Mouse (Mus musculus) liver, embryonic 12.5 days (tissue): ENCODE data around the gene Pgrmc1. TPM values are rescaled to one million over a fixed set of nuclear protein-coding genes. Genes with fewer than 3 reads are reported as not detected.
"Not testable (repeated sequence)": the region's sequence is repeated elsewhere in the genome, so short reads cannot be mapped to it uniquely, and the experiment has no call there.

Experiments
- ATAC-seq: fragments of 200-750 bp; cut with Nextera tagmentation; 2 replicates; pipeline ENCODE4 v1.8.0; 2017; ENCODE audit warnings: moderate number of reproducible peaks, mild to moderate bottlenecking, moderate library complexity
- H3K27ac ChIP-seq: fragments of 300-500 bp; sonication (generic); 2 replicates; pipeline ENCODE4 v1.5.1; 2016; ENCODE audit warnings: mild to moderate bottlenecking
- H3K27me3 ChIP-seq: fragments of 300-500 bp; sonication (generic); replicated peaks from 2 replicates; pipeline ENCODE4 v1.6.1; 2016; ENCODE audit warnings: mild to moderate bottlenecking, moderate library complexity
- H3K36me3 ChIP-seq: fragments of 300-500 bp; sonication (generic); 2 replicates; pipeline ENCODE4 v1.6.1; 2016; ENCODE audit warnings: mild to moderate bottlenecking, moderate library complexity
- H3K4me1 ChIP-seq: fragments of 300-500 bp; sonication (generic); 2 replicates; pipeline ENCODE4 v1.6.1; 2016
- H3K4me2 ChIP-seq: fragments of 300-500 bp; sonication (generic); 2 replicates; pipeline ENCODE4 v1.6.1; 2016; ENCODE audit warnings: mild to moderate bottlenecking, moderate library complexity
- H3K4me3 ChIP-seq: fragments of 300-500 bp; sonication (generic); 2 replicates; pipeline ENCODE4 v1.5.1; 2016; ENCODE audit warnings: mild to moderate bottlenecking, moderate library complexity
- H3K9ac ChIP-seq: fragments of 300-500 bp; sonication (generic); 2 replicates; pipeline ENCODE4 v1.6.1; 2016; ENCODE audit warnings: mild to moderate bottlenecking, moderate library complexity
- H3K9me3 ChIP-seq: fragments of 300-500 bp; sonication (generic); replicated peaks from 2 replicates; pipeline ENCODE4 v1.6.1; 2016; ENCODE audit warnings: mild to moderate bottlenecking, moderate library complexity
- WGBS: fragments of 180-500 bp; shearing (Covaris S2); methylation state at CpG from one replicate; pipeline ENCODE4 v1.1.7; 2016; ENCODE audit not compliant: insufficient replicate concordance; 5-methylcytosine and 5-hydroxymethylcytosine counted together
- polyA plus RNA-seq: library from polyadenylated mRNA; unstranded; fragments of >200 nt; fragmentation: Nextera tagmentation; extraction: Ambion mirVana; gene quantifications from 2 replicates; pipeline ENCODE4 v1.2.1, GENCODE M21; 2016

The Pgrmc1 gene
- polyA plus RNA-seq, 1 experiment from 2014 or later = 100 TPM

DNA sequence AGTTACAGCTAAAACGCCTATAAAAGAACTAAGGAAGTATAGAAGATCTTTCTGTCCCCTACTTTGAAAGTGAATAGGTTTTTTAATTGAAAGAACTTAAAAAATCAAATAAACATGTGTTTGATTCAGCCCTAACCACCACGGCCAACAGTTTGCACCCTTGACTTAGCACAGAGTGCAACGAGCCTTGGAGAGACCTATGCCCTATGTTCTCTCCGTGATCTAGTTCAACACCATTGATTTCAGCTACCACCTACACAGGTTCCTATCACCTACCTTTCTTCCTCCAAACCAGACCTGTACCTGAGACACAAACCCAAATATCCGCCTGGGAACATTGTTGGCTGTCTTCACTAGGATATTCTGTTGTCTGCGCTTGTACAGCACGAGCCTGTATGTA lies 7.7 kb upstream of the Pgrmc1 start:
- WGBS = 64% methylated on average over 7 of the region's 7 CpGs
- H3K9ac ChIP-seq = no peak overlapping the region
- H3K27ac ChIP-seq = no peak overlapping the region
- H3K9me3 ChIP-seq = no peaks in the 10 kb centered on the region
- no peaks in the 10 kb centered on the region for H3K27me3 ChIP-seq
- no peak for ATAC-seq
- no peaks in the 10 kb centered on the region for H3K36me3 ChIP-seq
- no peak overlapping the region for H3K4me2 ChIP-seq
- no peak overlapping the region for H3K4me3 ChIP-seq
- no peaks in the 10 kb centered on the region for H3K4me1 ChIP-seq

DNA sequence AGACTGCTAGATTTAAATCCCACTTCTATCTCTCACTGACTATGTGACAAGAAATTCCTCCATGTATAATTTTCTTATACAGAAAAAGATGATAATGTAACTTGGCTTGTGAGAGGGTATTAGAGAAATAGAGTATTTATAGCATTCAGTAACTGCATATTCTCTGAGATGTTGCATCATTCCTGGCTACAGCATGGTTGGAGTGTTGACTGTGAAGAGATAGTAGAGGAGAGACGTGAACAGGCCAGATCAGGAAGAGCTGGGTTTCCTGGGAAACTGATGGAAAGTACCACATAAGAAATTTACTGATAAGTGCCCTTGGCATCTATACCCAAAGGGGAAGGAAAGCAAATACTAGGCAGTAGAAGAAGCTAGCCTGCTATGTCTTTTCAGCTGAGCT lies 6.9 kb upstream of the Pgrmc1 start:
- H3K4me1 ChIP-seq = no peaks in the 10 kb centered on the region
- H3K9me3 ChIP-seq = no peaks in the 10 kb centered on the region
- no peak overlapping the region for H3K4me2 ChIP-seq
- no peak for ATAC-seq
- 23% methylated on average over 1 of the region's 1 CpGs for WGBS
- no peak overlapping the region for H3K4me3 ChIP-seq
- no peaks in the 10 kb centered on the region for H3K27me3 ChIP-seq
- no peak overlapping the region for H3K9ac ChIP-seq
- no peak overlapping the region for H3K27ac ChIP-seq
- H3K36me3 ChIP-seq = no peaks in the 10 kb centered on the region

DNA sequence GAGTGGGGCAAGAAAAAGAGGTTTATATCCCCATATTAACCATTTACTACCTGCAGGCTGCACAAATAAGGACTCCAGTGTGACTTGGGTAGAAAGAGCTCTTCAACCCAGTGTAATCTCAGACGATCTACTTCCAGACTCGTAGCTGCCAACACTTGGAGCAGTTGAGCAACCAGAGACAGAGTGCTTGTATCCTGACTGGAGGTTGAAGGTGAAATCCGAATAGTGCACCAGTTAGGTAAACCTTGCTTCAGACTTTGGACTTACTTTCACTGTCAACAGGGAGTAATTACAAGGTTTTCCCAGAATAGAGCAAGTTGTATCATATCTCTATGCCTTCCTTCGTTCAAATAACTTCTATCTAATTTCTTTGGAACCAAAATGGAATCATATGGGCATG lies 6.5 kb upstream of the Pgrmc1 start:
- WGBS = 46% methylated on average over 4 of the region's 4 CpGs
- no peak overlapping the region for H3K9ac ChIP-seq
- H3K27ac ChIP-seq = no peak overlapping the region
- no peaks in the 10 kb centered on the region for H3K4me1 ChIP-seq
- no peaks in the 10 kb centered on the region for H3K27me3 ChIP-seq
- no peak for ATAC-seq
- H3K4me3 ChIP-seq = no peak overlapping the region
- H3K9me3 ChIP-seq = no peaks in the 10 kb centered on the region
- no peak overlapping the region for H3K4me2 ChIP-seq
- no peaks in the 10 kb centered on the region for H3K36me3 ChIP-seq

GRCm38 (mm10) chrX:36595247-36595646 lies 2.8 kb upstream of the Pgrmc1 start:
- Histone ChIP-seq H3K27ac (no peak overlapping the region), H3K36me3 (no peaks in the 10 kb centered on the region), H3K27me3 (no peaks in the 10 kb centered on the region), H3K4me1 (peaks cover 15% of the 10 kb centered on the region; the same call in 1 of the 2 replicates), H3K4me3 (no peak overlapping the region), H3K9ac (no peak overlapping the region), H3K4me2 (no peak overlapping the region), H3K9me3 (no peaks in the 10 kb centered on the region)
- ATAC-seq = no peak
- WGBS = 47% methylated on average over 3 of the region's 3 CpGs

- H3K4me1 ChIP-seq = peaks cover 15% of the 10 kb centered on the region; the same call in 1 of the 2 replicates
- H3K9me3 ChIP-seq, H3K9ac ChIP-seq, ATAC-seq, H3K27ac ChIP-seq, H3K36me3 ChIP-seq, H3K4me2 ChIP-seq, H3K4me3 ChIP-seq, H3K27me3 ChIP-seq: not testable (repeated sequence)
- 61% methylated on average over 5 of the region's 5 CpGs for WGBS
Observed at GRCm38 (mm10) chrX:36596483-36597120, 1.4 kb upstream of the Pgrmc1 start.

DNA sequence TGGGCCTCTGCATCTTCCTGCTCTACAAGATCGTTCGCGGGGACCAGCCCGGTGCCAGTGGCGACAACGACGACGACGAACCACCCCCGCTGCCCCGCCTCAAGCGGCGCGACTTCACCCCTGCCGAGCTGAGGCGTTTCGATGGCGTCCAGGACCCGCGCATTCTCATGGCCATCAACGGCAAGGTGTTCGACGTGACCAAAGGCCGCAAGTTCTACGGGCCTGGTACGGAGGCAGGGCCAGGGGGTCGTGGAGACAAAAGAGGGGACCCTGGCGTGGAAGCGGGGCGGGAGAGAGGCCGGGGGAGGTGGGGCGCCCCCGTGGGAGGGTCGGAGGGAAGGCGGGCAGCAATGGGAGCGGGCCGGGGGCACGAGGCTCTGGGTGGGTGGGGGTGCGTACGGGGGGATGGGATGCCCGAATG lies 394 bp downstream of the Pgrmc1 start:
- Histone ChIP-seq H3K9me3 (no peaks in the 10 kb centered on the region), H3K36me3 (peaks cover 11% of the 10 kb centered on the region; the same call in 1 of the 2 replicates), H3K4me2 (peak overlapping the region; percentile 81), H3K27me3 (no peaks in the 10 kb centered on the region), H3K27ac (peak overlapping the region; percentile 73), H3K4me3 (peak overlapping the region; percentile 70), H3K4me1 (peaks cover 15% of the 10 kb centered on the region; the same call in 1 of the 2 replicates), H3K9ac (peak overlapping the region; percentile 78)
- peak; percentile 72 for ATAC-seq
- 9% methylated on average over 40 of the region's 41 CpGs for WGBS

DNA sequence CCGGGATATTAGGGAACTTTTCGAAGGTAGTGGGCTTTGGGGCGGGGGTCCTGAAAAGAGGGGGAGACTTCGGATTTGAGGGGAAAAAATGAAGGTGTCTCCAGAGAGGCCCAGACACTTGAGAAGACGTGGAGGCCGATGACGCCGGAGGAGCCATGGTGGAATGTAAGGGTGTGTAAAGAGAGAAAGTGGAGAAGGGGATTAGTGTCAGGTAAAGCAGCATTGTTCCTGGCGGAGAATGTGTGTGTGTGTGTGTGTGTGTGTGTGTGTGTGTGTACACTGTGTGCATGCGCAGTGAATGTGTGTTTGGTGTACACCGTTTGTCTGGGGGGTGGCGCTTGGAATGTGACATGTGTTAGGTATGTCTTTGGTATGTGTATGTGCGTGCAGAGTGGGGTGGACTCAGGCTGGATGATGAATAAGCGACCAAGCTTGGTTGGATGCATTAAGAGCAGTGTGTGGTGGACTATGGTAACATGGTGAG lies 897 bp downstream of the Pgrmc1 start:
- H3K36me3 ChIP-seq = peaks cover 14% of the 10 kb centered on the region
- ATAC-seq = no peak
- WGBS = 18% methylated on average over 14 of the region's 14 CpGs

DNA sequence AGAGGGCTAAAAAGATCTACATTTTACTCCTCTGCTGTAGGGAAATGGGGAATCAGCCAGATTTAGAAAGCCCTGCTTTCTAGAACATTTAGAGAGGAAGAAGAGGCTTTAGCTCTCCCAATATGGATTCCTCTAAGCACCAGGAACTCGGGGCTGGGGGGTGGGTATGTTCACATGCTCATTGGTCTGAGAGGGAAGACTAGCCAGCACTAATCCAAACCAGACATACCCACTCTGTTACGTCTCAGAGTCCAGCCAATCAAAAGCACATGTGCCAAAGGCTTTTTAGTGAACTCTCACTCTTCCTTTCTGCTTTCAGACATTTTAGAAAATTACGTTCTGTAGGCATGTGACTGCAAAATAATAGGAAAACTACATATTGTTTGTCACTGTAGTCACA lies 1.6 kb downstream of the Pgrmc1 start:
- 41% methylated on average over 3 of the region's 3 CpGs for WGBS
- peaks cover 18% of the 10 kb centered on the region for H3K36me3 ChIP-seq
- no peak for ATAC-seq
- peak overlapping the region; percentile 78; the same call in 1 of the 2 replicates for H3K9ac ChIP-seq
- H3K4me2 ChIP-seq = peak overlapping the region; percentile 81
- peak overlapping the region; percentile 70; the same call in 1 of the 2 replicates for H3K4me3 ChIP-seq
- peak overlapping the region; percentile 30; the same call in 1 of the 2 replicates for H3K27ac ChIP-seq
- H3K27me3 ChIP-seq = no peaks in the 10 kb centered on the region
- no peaks in the 10 kb centered on the region for H3K9me3 ChIP-seq
- peaks cover 15% of the 10 kb centered on the region; the same call in 1 of the 2 replicates for H3K4me1 ChIP-seq

More for the DNA sequence above, 897 bp downstream of the Pgrmc1 start:
- Histone ChIP-seq H3K4me1 (peaks cover 15% of the 10 kb centered on the region; the same call in 1 of the 2 replicates), H3K9me3 (no peaks in the 10 kb centered on the region), H3K9ac (peak overlapping the region; percentile 78), H3K4me3 (peak overlapping the region; percentile 70), H3K27ac (no peak overlapping the region), H3K27me3 (no peaks in the 10 kb centered on the region), H3K4me2 (peak overlapping the region; percentile 81)

DNA sequence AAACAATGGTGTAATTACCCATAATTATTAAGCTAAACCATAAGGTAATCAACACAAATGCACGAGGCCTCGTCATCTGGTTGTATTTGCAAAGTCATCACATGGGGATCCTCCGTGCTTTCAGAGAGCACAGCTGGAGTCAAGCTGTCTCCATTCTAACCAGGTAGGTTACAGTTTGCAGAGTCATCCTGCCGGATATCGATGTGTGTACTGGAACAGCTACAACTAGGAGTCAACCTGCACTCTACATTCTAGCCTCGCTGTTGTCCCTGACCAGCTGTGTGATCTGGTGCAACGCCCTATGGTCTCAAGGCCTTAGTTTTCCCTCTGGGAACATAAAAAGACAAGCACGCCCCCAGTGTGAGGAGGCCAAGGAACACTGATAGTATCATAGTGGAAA lies 2.1 kb downstream of the Pgrmc1 start:
- no peak overlapping the region for H3K4me3 ChIP-seq
- ATAC-seq = no peak
- peaks cover 15% of the 10 kb centered on the region; the same call in 1 of the 2 replicates for H3K4me1 ChIP-seq
- no peaks in the 10 kb centered on the region for H3K27me3 ChIP-seq
- no peak overlapping the region for H3K9ac ChIP-seq
- no peak overlapping the region for H3K4me2 ChIP-seq
- H3K27ac ChIP-seq = no peak overlapping the region
- peaks cover 20% of the 10 kb centered on the region for H3K36me3 ChIP-seq
- H3K9me3 ChIP-seq = no peaks in the 10 kb centered on the region
- WGBS = 56% methylated on average over 8 of the region's 8 CpGs

- Histone ChIP-seq H3K27me3 (no peaks in the 10 kb centered on the region), H3K4me3 (no peak overlapping the region), H3K9ac (no peak overlapping the region), H3K4me2 (no peak overlapping the region), H3K9me3 (no peaks in the 10 kb centered on the region), H3K36me3 (peaks cover 28% of the 10 kb centered on the region), H3K4me1 (peaks cover 15% of the 10 kb centered on the region; the same call in 1 of the 2 replicates), H3K27ac (no peak overlapping the region)
- ATAC-seq = no peak
- WGBS = 82% methylated on average over 2 of the region's 2 CpGs
Observed at GRCm38 (mm10) chrX:36602926-36603325, 4.9 kb downstream of the Pgrmc1 start.

DNA sequence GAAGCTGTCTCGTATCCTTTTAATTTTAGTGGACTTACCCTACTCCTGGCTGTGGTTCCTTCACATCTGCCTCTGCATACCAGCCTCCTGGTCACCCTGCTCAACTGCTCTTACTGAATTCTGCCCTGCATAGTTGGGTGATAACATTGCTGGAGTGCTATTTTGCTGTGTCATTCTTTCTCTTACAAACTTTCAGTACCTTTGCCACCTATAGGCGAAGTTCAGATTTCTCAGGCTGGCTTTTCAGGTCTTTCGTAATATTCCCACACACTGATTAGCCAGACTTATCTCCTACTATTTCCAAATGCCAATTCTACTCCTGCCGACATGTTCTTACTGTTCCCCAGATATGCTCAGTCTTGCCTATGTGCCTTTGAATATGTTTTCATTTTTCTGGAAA lies 6.0 kb downstream of the Pgrmc1 start:
- Histone ChIP-seq H3K4me2 (no peak overlapping the region), H3K36me3 (peaks cover 28% of the 10 kb centered on the region), H3K27ac (no peak overlapping the region), H3K4me3 (no peak overlapping the region), H3K9ac (no peak overlapping the region), H3K9me3 (no peaks in the 10 kb centered on the region), H3K4me1 (peaks cover 12% of the 10 kb centered on the region; the same call in 1 of the 2 replicates), H3K27me3 (no peaks in the 10 kb centered on the region)
- no peak for ATAC-seq
- 63% methylated on average over 4 of the region's 4 CpGs for WGBS

- WGBS = 71% methylated on average over 2 of the region's 2 CpGs
- no peak overlapping the region for H3K27ac ChIP-seq
- H3K9ac ChIP-seq = no peak overlapping the region
- H3K4me3 ChIP-seq = no peak overlapping the region
- H3K4me2 ChIP-seq = no peak overlapping the region
- peaks cover 11% of the 10 kb centered on the region for H3K36me3 ChIP-seq
- no peaks in the 10 kb centered on the region for H3K9me3 ChIP-seq
- no peaks in the 10 kb centered on the region for H3K27me3 ChIP-seq
- no peaks in the 10 kb centered on the region for H3K4me1 ChIP-seq
- no peak for ATAC-seq
Observed at GRCm38 (mm10) chrX:36609117-36609516, 11.1 kb downstream of the Pgrmc1 start.
